Mouse (Mus musculus) CD4-positive, CD25-positive, alpha-beta regulatory T cell, adult 4 months (primary cell): ENCODE measurements around the gene Cbx2. TPM values are rescaled to one million over a fixed set of nuclear protein-coding genes. Genes with fewer than 3 reads are reported as not detected.

Source experiments
- ATAC-seq: one replicate; pipeline ENCODE4 v1.8.0; 2017
- polyA plus RNA-seq, 2 experiments: library from polyadenylated mRNA; unstranded; fragments of 100-300 nt; shearing (Covaris generic); gene quantifications; one replicate each; pipeline ENCODE4 v1.2.1; 2017

Cbx2 gene
- polyA plus RNA-seq, 2 experiments from 2014 or later, result 1.4 to 1.5 TPM

DNA sequence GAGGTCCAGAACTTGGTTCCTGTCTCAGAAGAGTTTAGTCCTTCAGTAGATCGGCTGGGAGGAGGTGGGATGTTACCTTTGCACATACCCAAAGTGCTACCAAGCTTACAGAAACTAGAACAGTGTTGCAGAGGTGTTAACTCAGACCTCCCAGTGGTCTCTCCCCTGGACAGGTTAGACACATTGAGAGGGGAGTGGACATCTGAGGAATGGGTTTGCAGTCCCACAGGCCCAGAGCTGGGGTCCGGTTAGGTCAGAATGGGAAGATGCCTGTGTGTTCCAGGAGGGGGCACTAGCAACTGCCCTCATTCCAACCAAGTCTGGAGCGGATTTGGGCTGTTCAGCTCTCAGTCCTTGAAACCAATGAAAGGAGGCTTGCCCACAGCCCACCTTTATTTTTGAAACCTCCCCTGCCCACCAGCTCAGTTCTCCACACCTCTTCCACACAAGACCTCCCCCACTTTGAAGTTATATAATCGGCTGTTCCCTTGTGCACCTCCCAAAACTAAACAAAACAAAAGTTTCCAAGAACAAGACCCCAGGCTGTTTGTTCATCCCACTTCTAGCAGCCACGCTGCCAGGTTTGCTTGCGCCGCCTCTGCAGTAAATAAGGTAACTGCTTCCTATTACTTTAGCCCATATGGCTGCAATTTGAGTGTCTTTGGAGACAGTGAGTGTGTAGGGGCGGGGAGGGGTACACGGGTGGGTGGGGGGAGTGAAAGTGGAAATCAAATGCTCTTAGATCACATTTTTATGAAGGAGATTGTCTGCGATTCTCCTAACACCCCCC lies 21.2 kb downstream of the Cbx2 start:
- no peak for ATAC-seq

DNA sequence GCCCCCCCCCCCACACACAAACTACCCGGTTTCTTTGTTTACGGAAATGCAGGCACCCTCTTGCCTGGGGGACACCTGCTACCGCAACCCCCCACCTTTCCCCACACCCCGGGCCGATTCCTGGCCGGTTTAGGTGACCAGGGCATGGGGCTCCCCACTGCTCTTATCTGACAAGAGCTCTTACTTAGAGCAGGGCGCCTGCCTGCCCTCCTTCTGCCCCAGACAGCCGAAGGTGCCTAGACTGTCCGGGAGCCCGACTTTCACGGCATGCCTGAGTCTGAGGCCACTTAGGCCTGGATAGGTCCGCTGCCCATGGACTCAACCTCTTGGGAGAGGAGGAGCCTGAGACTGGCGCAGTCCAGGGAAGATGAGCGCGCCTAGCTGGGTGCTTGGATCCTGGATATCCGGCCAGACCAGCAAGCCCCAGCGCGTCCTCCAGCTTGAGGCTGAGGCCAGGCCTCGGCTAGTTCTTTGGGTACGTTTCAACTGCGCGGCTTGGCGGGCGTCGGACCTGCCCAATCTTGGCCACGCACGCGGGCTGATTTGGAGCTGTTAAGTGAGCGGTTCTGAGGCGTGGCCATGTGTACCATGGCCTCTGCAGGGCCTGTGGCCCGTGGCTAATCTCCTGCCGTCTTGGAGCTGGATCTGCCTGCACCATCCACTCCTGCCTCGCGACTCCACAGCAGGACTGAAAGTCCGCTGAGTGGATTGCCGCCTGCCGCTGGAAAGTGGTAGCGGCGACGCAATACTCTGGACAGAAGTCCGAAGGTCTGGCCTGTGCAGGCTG lies 22.0 kb downstream of the Cbx2 start:
- ATAC-seq, result no peak

- no peak for ATAC-seq
These were observed 24.0 kb downstream of the Cbx2 start for GRCm38 (mm10) chr11:119046601-119047245.

GRCm38 (mm10) chr11:119047261-119048132 lies 24.7 kb downstream of the Cbx2 start:
- no peak for ATAC-seq

DNA sequence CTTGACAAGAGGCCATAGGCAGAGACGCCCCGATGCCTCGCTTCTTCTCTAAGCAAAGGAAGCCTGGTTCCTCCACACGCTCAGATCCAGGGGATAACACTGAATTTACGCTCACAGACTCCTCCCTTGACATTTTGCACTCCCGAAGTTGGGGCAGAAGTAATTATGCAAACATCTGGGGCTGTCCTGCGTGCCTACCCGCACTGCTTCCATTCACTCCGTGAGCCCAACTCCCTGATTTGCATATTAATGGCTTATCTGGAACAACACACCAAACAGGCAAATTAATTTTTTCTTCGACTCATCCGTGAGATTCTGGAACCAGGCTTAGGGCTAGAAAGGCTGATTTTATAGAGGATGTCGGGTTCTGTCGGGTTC lies 25.4 kb downstream of the Cbx2 start:
- ATAC-seq, result peak; percentile 21

- ATAC-seq, result peak; percentile 35
These were observed 27.6 kb downstream of the Cbx2 start for GRCm38 (mm10) chr11:119050361-119050760.

DNA sequence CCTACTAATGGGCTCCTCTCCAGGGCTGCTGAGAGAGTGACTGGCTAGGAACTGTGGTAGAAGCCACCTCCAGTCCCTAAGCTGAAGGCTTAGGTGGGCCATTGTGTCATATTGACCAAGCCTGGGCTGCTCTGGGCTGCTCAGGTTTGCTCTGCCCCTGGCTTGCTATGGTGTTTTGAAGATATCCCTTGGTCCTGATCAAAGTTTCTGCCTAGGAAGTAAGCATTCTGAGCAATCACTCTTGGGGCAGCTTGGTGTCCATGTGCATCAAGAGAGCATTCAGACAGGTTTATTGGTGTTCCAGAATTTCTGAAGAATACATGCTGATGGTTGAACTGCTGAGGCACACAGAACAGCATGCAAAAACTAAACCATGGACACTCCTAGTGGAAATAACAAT lies 28.7 kb downstream of the Cbx2 start:
- ATAC-seq, result no peak

DNA sequence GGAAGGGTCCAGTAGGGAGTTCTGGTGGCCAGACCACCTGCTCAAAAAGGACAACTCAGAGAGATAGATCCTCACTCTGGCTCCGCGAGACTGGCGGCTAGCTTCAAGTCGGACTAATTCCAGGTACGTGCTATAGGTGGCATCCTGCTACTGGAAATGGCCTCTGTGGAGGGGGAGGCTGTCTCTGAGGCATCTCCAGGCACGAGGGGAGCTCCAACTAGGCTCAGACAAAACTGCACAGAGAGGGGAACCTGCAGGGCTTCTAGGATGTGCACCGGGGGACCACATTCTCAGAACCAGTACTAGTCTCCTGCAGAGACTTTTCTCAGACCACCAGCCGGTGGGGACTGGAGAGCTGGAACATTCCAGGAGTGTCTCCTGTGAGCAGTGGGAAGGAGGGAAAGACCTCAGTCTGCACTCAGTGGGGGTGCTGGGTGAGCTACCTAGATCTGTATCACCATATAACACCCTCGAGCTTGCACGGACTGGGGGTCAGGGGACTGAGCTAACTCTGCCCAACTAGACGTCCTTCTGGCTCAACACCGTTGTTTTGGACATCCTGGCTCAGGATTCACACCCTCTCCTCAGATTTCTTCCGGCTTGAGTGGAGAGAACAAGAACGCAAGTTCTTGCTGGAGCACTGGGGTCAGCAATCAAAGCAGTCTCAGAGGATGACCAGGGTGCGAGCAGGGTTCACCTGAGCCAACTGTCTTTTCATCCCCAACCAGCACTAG lies 29.3 kb downstream of the Cbx2 start:
- ATAC-seq, result peak; percentile 37

- ATAC-seq, result no peak
These were observed 30.0 kb downstream of the Cbx2 start for GRCm38 (mm10) chr11:119052661-119053256.

DNA sequence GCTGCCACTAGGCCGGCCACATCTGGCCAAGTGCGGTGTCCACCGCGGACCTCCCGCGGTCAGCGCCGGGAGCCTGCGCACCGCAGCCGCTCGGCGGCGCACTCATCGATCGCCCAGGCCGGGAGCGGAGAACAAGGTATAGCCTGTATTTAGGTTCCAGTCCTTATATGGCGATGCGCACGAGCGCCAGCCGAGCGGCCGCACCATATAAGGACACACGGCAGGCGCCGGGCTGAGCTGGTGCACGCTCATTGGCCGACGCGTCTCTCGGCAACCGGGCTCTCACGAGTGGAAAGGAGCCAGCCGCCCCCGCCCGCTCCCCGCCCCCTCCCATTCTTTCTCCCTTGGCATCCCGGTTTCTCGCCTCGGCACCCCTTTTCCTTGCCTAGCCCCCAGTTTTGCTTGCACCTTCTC lies 30.5 kb downstream of the Cbx2 start:
- ATAC-seq, result peak; percentile 86

- ATAC-seq, result no peak
These were observed 31.1 kb downstream of the Cbx2 start for GRCm38 (mm10) chr11:119053738-119054350.

DNA sequence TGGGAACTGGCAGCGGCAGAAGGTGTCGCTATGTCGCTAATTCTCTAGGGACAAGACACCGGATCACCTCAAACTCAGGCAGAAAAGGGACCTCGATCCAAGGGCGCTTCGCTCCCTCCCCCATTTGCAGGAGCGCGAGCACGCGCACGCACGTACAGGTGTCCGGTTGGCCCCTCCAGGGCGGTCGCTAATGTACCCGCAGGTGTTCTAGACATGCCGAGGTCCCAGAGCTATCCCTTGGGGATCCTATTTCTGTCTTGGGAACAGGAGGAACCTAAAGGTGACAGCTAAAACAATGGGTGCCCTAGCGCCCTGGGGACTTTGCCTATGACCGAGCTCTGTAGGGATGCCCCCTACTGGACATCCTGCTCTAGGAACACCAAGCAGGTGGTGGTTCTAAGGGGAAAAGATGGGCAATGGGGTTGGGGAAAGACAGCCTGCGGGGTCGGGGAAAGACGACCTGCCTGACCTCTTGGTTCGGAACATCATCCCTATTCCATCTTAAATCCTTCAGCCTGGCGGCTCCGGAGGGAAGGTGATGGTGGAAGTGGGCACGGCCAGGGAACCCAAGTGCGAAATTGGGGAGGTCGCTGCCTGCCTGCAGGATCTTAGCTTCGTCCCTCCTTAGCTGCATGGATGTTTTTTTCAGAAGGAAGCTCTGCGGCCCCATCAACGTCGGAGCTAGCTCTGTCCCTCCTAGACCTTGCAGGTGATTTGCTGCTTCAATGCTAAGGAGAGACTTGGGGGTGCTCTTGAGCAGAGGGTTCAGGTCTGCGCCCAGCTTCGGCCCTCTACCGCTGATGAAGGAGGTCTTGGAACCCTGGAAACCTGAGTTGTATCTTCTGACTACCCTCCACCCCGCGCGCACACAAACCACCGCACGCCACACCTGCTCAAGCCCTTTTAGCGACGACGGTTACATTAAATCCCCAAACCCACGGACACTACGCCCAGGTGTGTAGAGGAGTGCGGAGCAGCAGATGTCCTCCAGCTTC lies 31.9 kb downstream of the Cbx2 start:
- ATAC-seq, result no peak

DNA sequence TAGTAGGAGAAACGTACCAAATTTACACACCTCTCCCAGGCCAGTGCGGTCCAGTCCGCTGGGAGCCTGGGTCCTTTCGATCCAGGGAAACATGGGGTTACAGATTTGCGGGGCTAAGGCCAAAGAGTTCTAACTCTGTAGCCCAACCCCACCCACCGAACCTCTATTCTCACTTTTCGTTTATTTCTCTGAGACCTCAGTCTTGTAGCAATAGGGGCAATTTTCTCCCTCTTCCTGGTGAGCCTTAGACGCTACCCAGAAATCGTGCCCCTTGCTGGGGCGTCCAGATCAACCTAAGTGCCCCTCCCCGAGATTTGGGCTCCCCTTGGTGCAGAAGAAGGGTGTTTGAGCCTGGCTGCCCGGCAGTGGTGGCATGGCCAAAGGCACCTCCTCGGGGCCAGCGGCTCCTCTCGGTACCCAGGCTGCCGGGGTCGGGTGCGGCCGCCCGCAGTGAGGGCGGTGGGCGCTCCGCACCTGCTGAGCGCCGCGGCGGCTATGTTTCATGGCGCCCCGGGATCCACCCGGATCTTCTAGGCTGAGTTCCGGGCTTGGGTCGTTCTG lies 32.9 kb downstream of the Cbx2 start:
- no peak for ATAC-seq

DNA sequence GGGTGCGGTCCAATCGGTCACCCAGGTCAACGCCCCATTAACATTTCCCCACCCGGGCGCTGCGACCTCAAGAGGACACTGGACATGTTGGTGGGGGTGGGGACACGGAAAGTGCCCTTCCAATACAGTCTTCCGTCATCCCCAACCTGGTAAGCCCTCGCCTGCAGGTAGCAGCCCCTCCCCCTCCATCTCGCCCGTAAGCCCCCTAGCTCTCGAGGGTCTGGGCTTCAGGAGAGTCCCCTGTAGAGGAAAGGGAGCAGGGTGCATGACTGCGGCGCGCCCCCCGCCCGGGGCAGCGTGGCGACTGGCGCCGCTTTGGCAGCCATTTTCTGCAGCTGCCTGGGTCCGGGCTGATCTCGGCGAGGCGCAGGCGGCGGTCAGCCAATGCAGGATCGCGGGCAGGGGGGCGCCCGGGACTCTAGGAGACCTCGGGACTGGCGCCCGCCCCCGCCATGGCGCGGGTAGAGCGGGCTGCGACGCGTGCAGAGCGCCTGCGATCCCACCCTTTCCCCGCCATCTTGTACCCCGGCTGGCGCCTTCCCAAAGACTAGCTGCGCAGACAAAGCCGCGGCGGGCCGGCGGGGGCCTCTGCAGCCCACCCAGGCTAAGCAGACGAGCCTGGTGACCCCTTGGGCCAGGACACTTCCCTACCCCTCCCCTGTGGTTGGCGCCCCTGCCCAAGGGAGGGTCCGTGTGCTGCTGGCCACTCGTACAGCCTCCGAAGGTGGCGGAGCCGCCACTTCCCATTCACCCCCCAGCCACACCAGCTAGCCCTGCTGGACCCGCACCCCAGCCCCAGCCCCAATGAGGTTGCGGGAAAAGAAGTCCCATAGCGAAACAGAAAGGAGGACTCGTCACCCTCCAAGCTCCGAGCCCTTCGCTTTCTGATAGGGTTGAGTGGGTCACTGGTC lies 33.8 kb downstream of the Cbx2 start:
- ATAC-seq, result no peak

DNA sequence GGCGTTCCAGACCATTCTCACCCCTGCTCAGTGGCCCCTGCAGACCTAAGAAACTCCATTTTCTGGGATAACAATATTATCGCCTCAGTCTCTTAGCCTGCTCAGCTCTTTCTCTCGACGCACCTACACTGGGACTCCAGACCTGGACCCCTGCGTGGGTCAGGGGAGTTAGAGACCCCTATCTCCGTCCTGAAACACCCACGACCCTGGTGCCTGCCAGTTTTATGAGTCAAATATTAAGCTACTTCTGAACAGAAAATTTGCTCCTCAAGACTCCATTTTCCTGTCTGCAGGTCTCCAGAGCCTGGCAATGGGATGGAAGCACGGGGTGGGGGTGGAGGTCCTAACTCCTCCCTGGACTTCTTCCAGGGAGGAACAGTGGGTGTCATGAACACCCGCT lies 34.5 kb downstream of the Cbx2 start:
- no peak for ATAC-seq

DNA sequence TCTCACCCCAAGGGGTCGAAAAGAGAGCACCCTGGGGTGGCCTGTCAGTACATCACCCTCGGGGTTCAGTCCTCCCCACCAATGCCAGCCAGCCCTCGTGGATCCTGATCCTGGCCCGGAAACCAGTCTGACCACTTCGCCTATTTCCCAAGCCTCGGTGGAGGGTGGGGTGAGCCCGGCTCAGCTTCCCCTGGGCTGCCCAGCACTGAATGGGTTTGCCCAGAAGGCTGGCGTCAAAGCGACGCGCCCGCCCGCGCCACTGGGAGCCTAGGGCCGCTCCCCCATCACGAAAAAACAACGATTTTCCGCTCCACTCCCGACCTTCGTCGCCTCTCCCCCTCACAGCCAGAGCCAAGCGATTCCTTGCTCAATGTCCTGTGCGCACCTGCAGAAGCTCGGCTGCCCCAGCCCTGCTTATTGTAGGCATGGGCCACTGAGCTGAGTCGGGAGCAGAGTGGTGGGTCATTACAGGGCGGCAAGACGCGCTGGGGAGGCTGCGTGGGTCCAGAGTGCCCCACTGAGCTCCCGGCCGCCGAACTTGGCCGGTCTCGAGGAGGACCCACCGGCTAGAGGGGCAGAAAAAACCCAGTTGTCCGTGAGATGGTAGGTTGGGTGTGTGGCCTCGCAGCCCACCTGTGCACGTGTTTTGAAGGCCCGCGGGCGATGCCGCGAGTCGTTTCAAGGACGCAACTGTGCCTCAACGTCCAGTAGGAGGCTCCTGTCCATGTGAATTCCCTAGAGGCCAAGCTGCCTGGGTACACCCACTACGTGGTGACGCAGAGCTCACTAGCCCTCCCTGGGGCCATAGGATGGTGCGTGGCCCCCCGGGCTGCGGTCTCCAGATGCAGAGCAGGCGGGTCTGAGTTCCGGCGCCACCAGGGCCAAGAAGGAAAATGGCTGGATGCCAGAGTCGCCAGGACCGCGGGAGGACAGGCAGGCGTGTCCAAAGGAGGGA lies 35.6 kb downstream of the Cbx2 start:
- ATAC-seq, result no peak

GRCm38 (mm10) chr11:119059256-119059655 lies 36.5 kb downstream of the Cbx2 start:
- no peak for ATAC-seq
